Mouse (Mus musculus) gastrocnemius, adult 2 months (tissue): ENCODE measurements around the gene Itpka. TPM values are rescaled to one million over a fixed set of nuclear protein-coding genes. Genes with fewer than 3 reads are reported as not detected.

ENCODE experiments used
- DNase-seq: peaks from one replicate; pipeline ENCODE4 v3.0.0; 2022
- H3K27ac ChIP-seq: fragments of 200-600 bp; 2 replicates; pipeline ENCODE4 v1.8.1; 2022; ENCODE audit warnings: mild to moderate bottlenecking
- H3K4me3 ChIP-seq: fragments of 200-600 bp; 2 replicates; pipeline ENCODE4 v1.8.1; 2022; ENCODE audit warnings: mild to moderate bottlenecking, moderate library complexity
- CTCF ChIP-seq: fragments of 200-600 bp; IDR thresholded peaks from 2 replicates; pipeline ENCODE4 v1.8.1; 2022; ENCODE audit warnings: antibody characterized with exemption, mild to moderate bottlenecking, moderate library complexity
- intact Hi-C: fragments of 180-260 bp; cut with DNase I; formaldehyde crosslinking; loops from one replicate; pipeline ENCODE4 v1.15.1; 2025
- total RNA-seq, 2 experiments: library from RNA; stranded (reverse); gene quantifications; 2 replicates each; pipeline ENCODE4 v1.2.3; 2021

Itpka gene
- total RNA-seq, 2 experiments from 2014 or later = not detected

DNA sequence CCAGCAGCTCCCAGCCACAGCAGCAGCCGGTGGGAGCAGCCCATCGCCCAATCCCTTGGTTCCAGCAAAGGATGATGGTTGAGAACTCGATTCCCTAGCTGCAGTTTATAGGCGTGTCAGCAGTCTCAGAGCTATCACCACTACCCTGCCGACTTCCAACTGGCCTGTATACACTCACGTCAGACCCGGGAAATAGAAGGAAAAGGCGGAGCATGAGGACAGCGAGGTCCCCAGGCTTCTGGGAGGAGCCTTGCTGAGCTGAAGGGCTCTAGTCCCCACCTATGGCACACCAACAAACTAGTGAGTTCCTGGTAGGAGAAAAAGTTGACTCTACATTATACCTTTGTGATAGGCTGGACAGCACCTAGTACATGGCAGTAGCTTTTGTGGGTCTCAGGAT, 18.1 kb downstream of the Itpka start, which contains the start of gene Ltk:
Gene Ltk (minus strand): TSS at position 181 of the 400 bp plus-strand sequence.
- intact Hi-C loops = no loop called here
- TF ChIP-seq CTCF = no peak
- H3K27ac ChIP-seq = no peak within 1 kb of the TSS
- no peak for DNase-seq
- H3K4me3 ChIP-seq = no peak within 1 kb of the TSS

DNA sequence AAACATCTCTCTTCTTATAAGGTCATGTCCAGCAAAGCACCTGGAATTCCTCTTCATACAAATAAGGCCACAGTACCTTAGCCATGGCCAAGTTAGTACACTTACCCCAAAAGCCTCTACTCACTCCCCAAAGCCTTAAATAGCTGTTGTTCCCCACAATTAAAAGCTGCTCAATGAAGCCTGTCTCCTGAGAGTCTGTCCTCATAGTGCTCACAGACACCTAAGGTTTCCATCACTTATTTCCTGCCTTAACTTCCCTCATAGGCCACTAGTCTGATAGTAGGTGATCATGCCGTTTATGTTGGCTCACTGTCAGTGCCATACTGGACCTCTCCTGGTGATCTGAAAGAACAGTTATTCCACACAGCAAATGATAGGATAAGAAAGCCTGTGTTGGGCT, 20.1 kb downstream of the Itpka start:
- no peak overlapping the region for H3K27ac ChIP-seq

DNA sequence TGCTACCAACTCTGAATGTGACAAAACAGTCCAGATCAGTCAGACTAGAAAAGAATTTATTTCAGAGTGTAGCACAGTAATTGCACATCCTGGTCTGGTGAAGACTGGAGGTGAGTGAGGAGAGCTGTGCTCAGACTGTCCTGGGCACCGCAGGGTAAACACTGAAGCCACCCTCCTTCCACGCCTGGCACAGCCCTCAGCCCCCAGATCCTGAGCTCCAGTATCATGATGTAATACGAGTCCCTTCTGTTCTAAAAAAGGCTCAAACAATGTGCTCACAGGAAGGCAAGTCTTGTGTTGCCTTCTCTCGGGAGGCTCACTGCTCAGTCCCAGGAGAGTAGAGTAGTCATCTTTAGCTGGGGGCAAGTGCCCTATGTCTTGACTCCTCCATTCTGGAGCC, 21.8 kb downstream of the Itpka start:
- TF ChIP-seq CTCF = no peak
- DNase-seq = no peak
- intact Hi-C loops = no loop called here
- no peak overlapping the region for H3K4me3 ChIP-seq
- H3K27ac ChIP-seq = no peak overlapping the region

More for the DNA sequence above, 20.1 kb downstream of the Itpka start:
- no peak for TF ChIP-seq CTCF
- DNase-seq = no peak
- H3K4me3 ChIP-seq = no peak overlapping the region
- intact Hi-C loops = no loop called here

DNA sequence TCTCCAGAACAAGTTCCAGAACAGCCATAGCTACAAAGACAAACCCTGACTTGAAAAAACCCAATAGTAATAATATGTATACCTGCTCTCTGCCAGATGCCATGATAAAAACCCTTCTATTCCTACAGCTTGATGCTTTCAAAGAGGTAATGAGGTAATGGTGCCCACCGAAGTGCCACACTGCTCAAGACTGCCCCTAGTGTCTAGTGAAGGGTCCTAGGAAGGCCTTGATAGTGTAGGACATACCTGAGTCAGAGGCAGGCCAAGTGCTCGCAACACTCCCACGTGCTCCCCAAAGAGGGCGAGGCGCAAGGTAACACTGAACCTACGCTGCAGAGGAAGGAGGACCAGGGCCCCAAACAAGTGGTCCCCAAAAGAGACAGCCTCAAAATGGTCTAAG, 25.1 kb downstream of the Itpka start:
- H3K4me3 ChIP-seq = no peak overlapping the region
- no peak for DNase-seq
- intact Hi-C loops = no loop called here
- TF ChIP-seq CTCF = peak; percentile 13; the same call in 1 of the 2 replicates
- H3K27ac ChIP-seq = no peak overlapping the region

DNA sequence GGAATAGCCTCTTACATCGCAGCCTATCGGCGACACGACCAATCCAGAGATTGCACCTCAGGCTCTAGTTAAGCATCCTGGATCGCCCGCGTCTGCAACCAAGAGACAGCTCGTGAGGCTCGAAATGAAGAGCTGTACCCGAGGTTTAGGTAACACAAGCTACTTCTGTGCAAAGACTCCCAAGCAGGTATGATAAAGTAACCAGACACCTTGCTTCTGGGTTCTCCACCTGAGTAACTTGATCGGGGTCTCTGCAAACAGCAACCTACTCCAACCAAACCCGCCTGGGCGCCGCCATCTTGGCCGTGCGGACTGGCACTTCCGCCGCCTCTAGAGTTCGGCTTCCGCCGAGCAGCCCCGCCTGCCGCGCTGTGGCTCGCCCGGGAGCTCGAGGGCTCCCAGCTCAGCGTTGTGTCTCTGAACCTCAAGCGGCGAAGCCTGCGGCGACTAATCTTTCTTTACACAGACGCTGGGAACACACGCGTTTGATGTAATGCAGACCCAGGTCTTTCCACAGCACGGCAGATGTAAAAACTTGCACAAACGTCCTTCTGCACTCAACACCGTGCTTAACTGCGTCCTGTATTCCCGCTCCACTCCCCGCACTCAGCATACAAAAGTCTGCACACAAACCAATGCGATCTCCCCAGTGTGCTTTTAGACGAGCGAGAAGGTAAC, 45.2 kb downstream of the Itpka start, which contains the start of gene Rpap1:
Gene Rpap1 (minus strand): TSS at position 332 of the 678 bp plus-strand sequence.
- Histone ChIP-seq H3K4me3 (peak within 1 kb of the TSS; percentile 88), H3K27ac (peak within 1 kb of the TSS; percentile 87)
- peak; percentile 87 for DNase-seq
- no peak for TF ChIP-seq CTCF
- intact Hi-C loops = no loop called here

DNA sequence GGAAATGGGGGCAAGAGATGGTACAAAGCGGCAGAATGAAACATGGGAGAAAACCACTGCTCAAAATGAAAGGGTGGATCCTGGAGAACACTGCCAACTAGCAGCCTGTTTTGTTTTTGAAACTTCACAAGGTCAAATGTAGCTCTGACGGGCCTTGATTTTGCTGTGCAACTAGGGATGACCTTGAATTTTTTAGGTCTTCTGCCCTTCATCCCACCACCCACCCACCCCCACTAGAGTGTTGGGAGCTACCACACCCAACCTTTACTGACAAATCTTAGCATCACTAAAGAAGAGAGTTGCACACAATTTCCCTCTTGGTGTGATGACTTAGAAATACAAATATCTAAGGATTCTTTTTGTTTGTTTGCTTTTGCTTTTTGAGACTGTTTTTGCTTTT, 47.9 kb downstream of the Itpka start:
- no peak for DNase-seq
- no peak overlapping the region for H3K4me3 ChIP-seq
- TF ChIP-seq CTCF = no peak
- H3K27ac ChIP-seq = no peak overlapping the region
- intact Hi-C loops = loop anchor here (10.0 kb wide), 1 partner anchor 215 kb away; no protein-coding TSS in a partner anchor

- TF ChIP-seq CTCF = no peak
- Histone ChIP-seq H3K4me3 (peak within 1 kb of the TSS; percentile 85), H3K27ac (no peak within 1 kb of the TSS)
- intact Hi-C loops = loop anchor here (10.0 kb wide), 1 partner anchor 207 kb away; no protein-coding TSS in a partner anchor
- no peak for DNase-seq
Observed at GRCm38 (mm10) chr2:119797279-119797783, 55.2 kb downstream of the Itpka start, which contains the start of gene Tyro3. Gene Tyro3 (plus strand): TSS chr2:119797733.

DNA sequence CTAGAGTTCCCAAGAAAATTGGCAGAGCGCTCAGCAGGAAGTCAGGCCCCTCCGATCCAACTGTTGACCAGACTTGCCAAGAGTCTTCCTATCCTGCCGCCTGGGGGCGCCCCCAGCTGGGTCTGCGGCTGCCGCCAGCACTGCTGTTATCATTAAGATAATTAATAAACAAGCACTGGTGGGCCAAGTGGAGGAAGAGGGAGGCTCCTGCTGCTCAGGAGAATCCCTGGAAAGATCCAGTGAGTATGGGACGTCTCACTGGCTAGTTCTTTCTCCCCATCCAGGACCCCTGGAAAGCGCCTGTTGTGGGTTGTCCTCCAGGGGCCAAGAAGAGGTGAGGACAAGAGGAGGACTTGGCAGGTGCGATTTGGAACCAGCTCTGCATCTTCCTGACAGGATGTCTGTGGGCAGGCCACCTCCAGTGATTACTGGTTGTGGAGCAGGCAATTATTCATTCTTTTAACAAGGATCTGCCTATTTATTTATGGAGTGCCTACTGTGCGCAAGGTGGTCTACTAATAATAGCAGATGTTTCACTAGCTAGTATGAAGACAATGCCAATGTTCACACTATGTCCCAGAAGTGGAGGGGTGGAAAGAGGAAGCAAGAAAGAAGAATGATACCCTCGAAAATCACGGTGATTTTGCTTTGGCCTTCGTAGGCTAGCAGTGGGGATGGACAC, 56.2 kb downstream of the Itpka start:
- peak; percentile 69 for TF ChIP-seq CTCF
- Histone ChIP-seq H3K4me3 (peak overlapping the region; percentile 85), H3K27ac (no peak overlapping the region)
- peak; percentile 73 for DNase-seq
- intact Hi-C loops = loop anchor here (10.0 kb wide), 1 partner anchor 206 kb away; no protein-coding TSS in a partner anchor

- no peak for TF ChIP-seq CTCF
- intact Hi-C loops = loop anchor here (10.0 kb wide), 1 partner anchor 205 kb away; no protein-coding TSS in a partner anchor
- peak overlapping the region; percentile 85 for H3K4me3 ChIP-seq
- peak; percentile 70 for DNase-seq
- H3K27ac ChIP-seq = peak overlapping the region; percentile 65
Observed at GRCm38 (mm10) chr2:119799181-119799960, 57.2 kb downstream of the Itpka start.

- TF ChIP-seq CTCF = no peak
- no peak for DNase-seq
- peak overlapping the region; percentile 53 for H3K27ac ChIP-seq
- H3K4me3 ChIP-seq = peak overlapping the region; percentile 85
- intact Hi-C loops = loop anchor here (10.0 kb wide), 1 partner anchor 205 kb away; no protein-coding TSS in a partner anchor
Observed at GRCm38 (mm10) chr2:119799961-119800550, 57.9 kb downstream of the Itpka start.

Other genes starting within 250 kb of the Itpka start
- 1 to 10 TPM in 1 of 2 experiments, under 1 TPM in 1; 0.77 to 2.0 TPM for gene Exd1, start 194.7 kb upstream of the Itpka start, total RNA-seq
- gene Chp1, start 194.6 kb upstream of the Itpka start, total RNA-seq = 10 to 100 TPM; 75.1 to 80.9 TPM
- gene Nusap1, start 124.0 kb upstream of the Itpka start, total RNA-seq = under 1 TPM; 0.11 to 0.28 TPM
- gene Oip5, start 123.9 kb upstream of the Itpka start, total RNA-seq = not detected
- 10 to 100 TPM; 36.7 to 62.7 TPM for gene Ndufaf1, start 79.5 kb upstream of the Itpka start, total RNA-seq
- gene Rtf1, start 67.3 kb upstream of the Itpka start, total RNA-seq = 10 to 100 TPM; 25.3 to 27.2 TPM
- gene Ltk, start 18.1 kb downstream of the Itpka start, total RNA-seq = not detected
- gene Rpap1, start 45.2 kb downstream of the Itpka start, total RNA-seq = 10 to 100 TPM; 14.4 to 16.7 TPM
- under 1 TPM; 0.10 to 0.73 TPM for gene Tyro3, start 55.4 kb downstream of the Itpka start, total RNA-seq
- gene Mga, start 154.9 kb downstream of the Itpka start, total RNA-seq = 10 to 100 TPM; 32.9 to 38.4 TPM
- 1 to 10 TPM; 8.1 to 8.4 TPM for gene Mapkbp1, start 230.4 kb downstream of the Itpka start, total RNA-seq